Mouse (Mus musculus) retina, embryonic 14.5 days (tissue): ENCODE data around the gene Tinf2.
A peak's percentile ranks its signal among the peaks of the same experiment; 100 is the strongest.

Experiments used
- DNase-seq: peaks from one replicate; pipeline ENCODE4 v3.0.0-alpha.2; 2015; ENCODE audit warnings: low spot score

Tinf2 gene

GRCm38 (mm10) chr14:55681160-55682117 is at the start of gene Tinf2:
Gene Tinf2 (minus strand): TSS chr14:55681820.
- peak; percentile 96 for DNase-seq

DNA sequence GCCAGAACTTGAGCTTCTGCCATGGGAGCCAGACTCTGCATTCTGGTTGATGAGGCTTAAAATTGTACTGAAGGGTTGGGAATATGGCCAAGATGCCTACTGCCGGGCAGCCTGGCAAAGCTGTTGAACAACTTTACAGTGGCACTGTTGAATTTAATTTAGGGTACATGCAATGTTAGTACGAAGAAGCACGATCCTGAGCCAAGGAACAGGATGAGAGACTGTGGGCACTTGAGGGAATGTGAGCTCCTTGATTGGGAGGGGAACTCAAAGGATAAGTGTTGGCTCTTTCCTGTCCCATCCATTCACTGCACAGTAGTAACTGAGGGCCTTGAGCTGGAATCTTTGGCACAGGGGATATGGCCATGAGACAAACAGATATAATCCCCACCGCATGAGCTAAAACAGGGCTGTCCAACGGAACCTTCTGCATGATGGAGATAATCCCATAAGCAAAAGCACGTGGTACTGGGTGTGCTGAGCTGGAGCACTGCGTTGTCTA is 49.0 kb upstream of the Tinf2 start:
- no peak for DNase-seq

DNA sequence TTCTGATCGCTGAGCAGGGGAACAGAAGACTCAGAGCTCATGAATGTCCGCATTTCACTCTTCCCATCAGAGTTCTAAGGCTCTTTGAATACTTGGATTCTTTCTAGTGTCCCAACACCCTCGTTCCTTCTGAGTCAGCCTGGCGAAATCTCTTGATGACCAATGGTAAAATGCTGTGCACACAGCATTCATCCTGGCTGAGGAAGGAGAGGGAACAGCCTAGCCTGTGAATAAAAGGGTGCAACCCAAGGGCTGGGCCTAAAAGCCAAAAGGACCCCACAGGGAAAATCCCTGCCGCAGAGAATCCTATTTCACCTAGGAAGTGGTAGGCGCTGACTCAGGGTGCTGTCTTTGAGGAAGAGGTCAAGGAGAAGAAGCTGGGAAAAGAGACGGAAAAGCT is 48.5 kb upstream of the Tinf2 start:
- DNase-seq = no peak

DNA sequence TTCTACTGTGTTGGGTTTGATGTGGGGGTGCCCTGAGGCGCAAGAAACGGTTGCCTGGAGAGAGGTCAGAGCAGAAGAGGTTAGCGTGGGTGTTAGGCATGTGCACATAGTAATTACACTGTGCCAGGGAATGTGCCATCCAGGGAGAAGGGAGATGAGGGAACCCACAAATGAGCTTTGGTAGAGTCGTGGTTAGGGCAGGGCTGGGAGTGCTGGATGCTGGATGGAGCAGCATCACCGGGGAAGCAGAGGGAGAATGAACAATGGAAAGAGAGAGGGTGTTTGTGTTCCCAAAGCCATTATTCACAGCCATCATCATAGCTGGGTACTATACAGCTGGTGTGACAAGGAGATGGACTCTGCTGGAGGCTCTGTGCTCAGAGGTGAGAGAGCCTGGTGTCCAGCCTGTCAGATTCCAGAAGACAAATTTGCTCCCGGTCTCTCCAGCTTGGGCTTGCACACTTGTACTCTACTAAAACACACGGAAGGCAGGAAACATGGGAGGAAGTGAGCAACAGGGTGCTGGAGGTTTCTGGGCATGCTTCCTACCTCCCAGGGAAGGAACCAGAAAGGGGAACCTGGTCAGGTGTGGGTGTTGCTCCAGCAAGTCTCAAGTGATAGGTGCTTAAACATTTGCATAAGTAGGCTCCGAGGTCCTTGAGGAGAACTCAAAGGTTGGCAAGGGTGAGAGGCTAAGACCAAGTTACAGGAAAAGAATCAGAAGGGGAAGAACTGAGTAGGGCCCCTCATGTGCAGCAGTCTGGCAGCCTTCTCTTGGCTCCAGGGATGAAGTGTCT is 46.5 kb upstream of the Tinf2 start:
- no peak for DNase-seq

- DNase-seq = no peak
Measured at GRCm38 (mm10) chr14:55726261-55726660, 44.6 kb upstream of the Tinf2 start.

- no peak for DNase-seq
Measured at GRCm38 (mm10) chr14:55724411-55724871, 42.8 kb upstream of the Tinf2 start.

GRCm38 (mm10) chr14:55723433-55723832 is 41.8 kb upstream of the Tinf2 start:
- no peak for DNase-seq

- no peak for DNase-seq
Measured at GRCm38 (mm10) chr14:55722438-55722945, 40.9 kb upstream of the Tinf2 start.

DNA sequence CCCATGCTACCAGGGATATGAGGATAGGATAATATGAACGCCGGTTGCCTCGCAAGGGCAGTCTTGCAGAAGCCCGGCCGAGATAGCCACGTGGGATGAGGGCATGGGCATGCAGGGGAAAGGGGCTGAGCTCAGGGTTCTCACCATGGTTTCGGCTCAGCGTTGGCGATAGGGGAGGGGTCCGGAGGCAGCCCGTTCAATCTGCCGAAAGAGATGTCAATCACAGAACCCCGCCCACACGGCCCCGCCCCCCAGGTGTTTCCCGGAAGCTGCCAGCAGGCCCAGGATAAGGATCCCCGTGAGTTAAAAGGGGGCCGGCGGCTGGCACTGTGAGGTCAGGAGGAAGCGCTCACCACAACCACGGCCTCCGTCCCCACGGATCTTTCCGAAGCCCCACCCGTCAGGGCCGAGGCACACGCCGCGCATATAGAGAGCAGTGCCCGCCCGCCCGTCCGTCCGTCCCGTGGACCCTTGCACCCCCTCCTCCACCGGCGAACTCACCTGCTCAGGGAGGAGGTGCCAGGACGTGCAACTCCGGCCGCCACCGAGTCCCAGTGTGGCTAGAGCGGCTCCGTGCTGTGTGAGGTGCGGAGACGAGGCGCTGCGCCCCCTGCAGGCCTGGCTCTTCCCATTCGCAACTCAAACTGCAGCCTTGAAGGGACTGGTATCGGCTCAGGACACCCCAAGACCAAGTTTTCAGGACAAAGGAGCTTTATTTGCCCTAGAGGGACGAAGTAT is 40.2 kb upstream of the Tinf2 start, which contains the start of gene Rabggta:
Gene Rabggta, minus strand, starts transcription at position 564 of the 738 bp plus-strand sequence.
- DNase-seq = peak; percentile 96

DNA sequence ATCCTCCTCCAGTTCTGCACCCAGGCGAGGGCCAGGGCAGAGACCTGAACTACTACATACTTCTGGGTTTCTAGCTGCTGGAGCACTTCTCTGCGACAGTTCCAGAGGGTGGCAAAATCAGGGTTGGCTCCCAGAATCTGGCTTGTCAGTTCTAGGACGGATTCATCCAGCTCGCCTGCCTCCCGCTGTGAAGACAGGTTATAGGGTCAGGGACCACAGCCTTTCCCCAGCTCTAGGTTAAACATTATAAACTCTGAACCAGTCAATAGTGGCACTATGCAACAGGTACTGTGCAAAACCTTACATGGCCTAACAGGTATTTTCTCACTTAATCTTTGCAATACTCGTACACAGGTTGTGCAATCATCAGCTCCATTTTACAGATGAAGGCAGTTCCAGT is 39.5 kb upstream of the Tinf2 start:
- no peak for DNase-seq

DNA sequence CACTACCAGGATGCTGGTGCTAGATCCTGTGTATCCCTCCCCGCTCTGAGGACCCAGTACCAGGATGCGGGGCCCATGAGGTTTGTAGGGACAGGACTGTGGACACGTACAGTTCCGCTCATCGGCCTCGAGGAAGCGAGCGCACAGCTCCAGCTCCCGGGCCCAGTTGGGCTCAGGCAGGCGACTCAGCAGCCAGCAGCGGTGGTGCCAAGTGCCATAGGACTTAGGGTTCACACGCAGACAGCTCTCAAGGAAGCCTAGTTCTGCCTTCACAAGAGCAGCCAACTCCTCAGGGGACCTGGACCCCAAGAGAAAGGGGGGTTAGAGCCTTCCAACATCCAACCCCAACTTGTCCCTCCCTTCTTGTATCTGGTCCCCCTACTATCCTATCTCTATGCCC is 39.0 kb upstream of the Tinf2 start:
- DNase-seq = no peak

DNA sequence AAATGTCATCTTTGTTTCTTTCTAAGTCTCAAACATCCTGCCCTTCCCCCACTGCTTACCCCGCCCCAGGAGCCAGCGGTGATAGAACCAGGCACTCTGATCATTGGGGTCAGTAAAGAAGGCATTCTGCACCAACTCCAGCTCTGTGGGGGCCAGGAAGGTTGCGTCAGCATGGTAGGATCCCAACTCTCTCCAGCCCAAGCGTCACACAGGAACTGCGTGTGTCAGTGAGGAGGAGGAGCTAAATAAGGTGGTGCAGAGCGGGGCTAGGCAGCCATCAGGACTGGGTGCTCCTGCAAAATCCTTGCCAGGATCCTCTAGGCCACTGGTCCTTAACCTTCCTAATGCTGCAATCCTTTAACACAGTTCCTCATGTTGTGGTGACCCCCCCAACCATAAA is 38.1 kb upstream of the Tinf2 start:
- no peak for DNase-seq

DNA sequence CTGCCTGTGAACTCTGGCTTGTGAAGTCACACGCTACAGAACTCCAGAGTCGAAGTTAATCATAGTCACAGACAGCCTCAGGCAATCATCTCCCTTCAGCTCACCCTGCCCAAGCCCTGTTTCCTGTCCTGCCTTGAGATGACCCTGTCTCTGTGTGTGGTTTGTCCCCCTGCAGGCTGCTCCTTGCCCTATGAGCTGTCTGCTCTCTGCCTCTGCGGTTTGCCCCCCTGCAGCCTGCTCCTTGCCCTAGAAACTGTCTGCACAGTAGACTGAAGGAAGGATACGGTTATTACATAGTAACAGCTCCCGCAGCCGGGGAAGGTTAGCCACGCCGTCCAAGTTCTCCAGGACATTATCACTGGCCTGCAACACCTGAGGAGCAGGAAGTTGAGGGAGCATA is 35.3 kb upstream of the Tinf2 start:
- no peak for DNase-seq

GRCm38 (mm10) chr14:55716271-55716670 is 34.7 kb upstream of the Tinf2 start:
- DNase-seq = no peak

DNA sequence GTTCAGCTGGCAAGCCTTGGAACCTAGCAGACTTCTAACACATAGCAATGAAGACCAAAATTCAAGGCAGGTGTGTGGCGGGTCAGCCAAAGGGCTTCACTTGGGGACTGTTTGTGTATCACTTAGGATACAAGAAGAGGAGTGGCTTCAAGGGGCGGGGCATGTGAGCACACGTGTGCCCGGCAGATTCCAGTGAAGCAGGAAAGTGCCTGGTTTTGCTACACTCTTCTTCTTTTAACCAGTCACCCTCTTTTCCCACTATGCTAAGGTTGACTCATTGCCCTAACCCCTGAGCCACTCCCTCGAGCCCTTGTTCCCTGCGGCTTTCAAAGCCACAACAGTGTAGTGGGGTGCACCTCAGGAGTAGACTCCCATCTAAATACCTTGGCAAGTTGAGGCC is 33.3 kb upstream of the Tinf2 start:
- DNase-seq = no peak

DNA sequence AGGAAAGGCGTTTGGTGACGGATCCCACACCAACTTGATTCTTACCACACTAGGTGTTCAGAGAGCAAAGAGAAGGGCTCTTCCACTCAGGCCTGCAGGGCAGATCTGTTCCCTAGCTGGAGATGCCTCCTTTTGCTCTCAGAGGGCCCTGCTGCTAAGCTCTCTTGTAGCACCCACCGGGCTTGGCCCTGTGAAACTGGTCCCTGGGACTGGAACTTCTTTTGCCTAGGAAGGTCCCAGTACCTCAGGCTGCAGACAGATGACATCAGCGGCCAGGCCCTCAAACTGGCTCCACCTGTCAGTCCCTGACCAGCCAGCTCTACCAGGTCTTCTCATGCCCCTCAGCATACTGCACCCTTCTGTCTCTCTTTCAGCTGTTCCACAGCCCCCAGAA is 32.1 kb upstream of the Tinf2 start, which contains the start of gene Tgm1:
Gene Tgm1, minus strand, starts transcription at position 198 of the 394 bp plus-strand sequence.
- no peak for DNase-seq

DNA sequence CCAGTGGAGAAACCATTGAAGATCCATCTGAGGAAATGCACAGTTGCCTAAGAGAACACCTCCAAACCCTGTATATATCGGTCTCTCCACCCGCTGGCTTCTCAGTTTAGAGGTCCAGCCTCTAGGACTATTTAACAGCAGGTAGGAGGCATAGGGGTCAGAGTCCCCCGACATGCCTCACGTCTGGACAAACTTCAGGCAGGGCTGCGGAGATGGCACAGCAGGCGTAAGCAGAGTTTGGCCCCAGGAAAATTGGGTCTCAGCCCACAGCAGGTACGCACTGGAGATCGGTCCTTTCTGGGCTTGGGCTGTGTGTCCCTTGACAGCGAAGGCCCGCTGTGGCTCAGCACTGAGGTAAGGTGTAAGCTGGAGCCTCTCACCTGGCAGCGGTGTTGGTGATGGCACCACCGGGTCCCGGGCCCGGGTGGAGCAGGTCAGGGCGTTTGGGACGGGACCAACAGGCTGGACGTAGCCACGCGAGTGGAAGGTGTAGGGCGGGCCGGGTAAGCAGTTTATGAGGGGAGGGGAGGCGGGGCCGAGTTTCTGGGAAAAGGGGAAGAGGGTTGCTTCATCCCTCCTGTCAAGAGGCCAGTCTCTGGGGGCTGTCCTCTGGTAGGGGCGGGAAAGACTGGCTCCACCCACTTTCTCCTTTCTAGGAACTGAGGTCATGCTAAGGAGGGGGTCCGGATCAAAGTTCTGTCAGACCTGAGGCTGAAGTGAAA is 31.5 kb upstream of the Tinf2 start:
- DNase-seq = peak; percentile 28

DNA sequence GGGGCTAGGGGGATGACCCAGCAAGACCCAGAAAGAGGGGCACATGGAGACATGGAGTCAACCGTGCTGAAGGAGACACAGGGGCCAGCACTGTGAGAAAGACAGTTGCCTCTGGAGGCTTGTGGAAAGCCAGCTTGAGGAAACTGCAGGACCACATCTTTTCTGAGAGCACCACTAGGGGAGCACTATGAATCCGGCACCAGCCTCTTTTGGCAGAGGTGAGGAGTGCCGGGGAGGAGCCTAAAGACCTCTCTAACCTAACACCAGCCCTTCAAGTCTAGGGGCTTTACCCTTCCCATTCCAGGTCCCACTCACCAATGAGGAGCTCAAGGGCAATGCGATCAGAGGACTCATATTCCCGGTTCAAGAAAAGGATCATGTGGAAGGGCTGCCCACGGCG is 30.2 kb upstream of the Tinf2 start:
- DNase-seq = no peak

DNA sequence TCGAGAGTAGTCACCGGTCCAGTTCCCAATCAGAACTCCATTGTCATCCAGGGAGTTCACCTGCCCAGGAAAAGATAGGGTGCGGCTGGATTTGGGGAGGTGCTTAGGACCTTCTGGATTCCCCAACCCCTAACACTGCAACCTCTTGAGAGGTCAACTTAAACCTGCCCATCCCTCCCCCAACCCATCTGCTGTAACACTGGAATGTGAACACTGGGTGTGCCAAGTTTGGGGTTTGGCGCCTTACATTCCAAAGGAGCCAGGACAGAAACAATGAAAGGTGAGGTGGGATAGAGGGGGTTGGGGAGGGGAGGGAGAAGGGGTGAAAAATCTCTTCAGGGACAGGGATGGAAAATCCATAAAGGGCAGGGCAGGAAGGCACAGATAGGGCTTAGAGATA is 27.9 kb upstream of the Tinf2 start:
- no peak for DNase-seq

DNA sequence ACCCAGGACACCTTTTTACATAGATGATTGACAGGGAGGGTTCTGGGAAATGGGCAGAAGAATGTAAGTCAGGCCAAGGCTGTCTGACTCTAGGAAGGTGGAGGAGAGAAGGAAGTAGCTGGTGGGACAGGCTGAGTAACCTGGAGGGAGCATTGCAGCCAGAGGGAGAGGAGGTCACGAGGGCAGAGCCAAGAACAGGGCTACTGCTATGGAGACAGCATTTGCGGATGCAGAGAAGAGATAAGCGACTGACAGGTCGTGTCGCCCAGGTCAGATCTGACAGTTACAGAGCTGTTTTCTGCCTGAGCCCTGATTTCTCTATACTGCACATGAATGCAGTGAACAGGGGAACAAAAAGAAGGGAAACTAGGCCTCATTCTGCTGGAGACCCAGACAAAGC is 25.8 kb upstream of the Tinf2 start:
- no peak for DNase-seq

GRCm38 (mm10) chr14:55706051-55706600 is 24.5 kb upstream of the Tinf2 start:
- DNase-seq = no peak
